Mouse (Mus musculus): ENCODE results near the gene Slc22a15.
A peak's percentile ranks its signal among the peaks of the same experiment; 100 is the strongest.

Slc22a15 gene

GRCm38 (mm10) chr3:101915048-101915801, 9.0 kb downstream of the Slc22a15 start:
- DNase-seq, result no peak

GRCm38 (mm10) chr3:101914266-101914665, 10.0 kb downstream of the Slc22a15 start:
- no peak for DNase-seq

GRCm38 (mm10) chr3:101912041-101912440, 12.2 kb downstream of the Slc22a15 start:
- no peak for DNase-seq

- no peak for DNase-seq
Measured at GRCm38 (mm10) chr3:101907049-101907448, 17.2 kb downstream of the Slc22a15 start.

GRCm38 (mm10) chr3:101904776-101905175, 19.5 kb downstream of the Slc22a15 start:
- no peak for DNase-seq

GRCm38 (mm10) chr3:101903091-101903490, 21.2 kb downstream of the Slc22a15 start:
- DNase-seq, result no peak

GRCm38 (mm10) chr3:101902344-101902743, 21.9 kb downstream of the Slc22a15 start:
- DNase-seq, result no peak

GRCm38 (mm10) chr3:101897377-101897974, 26.8 kb downstream of the Slc22a15 start:
- DNase-seq, result no peak

- DNase-seq, result peak; percentile 49
Measured at GRCm38 (mm10) chr3:101896893-101897292, 27.4 kb downstream of the Slc22a15 start.

- DNase-seq, result no peak
Measured at GRCm38 (mm10) chr3:101895376-101895910, 28.8 kb downstream of the Slc22a15 start.

- DNase-seq, result no peak
Measured at GRCm38 (mm10) chr3:101885591-101885990, 38.7 kb downstream of the Slc22a15 start.

GRCm38 (mm10) chr3:101885041-101885440, 39.2 kb downstream of the Slc22a15 start:
- no peak for DNase-seq

GRCm38 (mm10) chr3:101883902-101884301, 40.4 kb downstream of the Slc22a15 start:
- no peak for DNase-seq

- DNase-seq, result no peak
Measured at GRCm38 (mm10) chr3:101881721-101882120, 42.5 kb downstream of the Slc22a15 start.

- DNase-seq, result no peak
Measured at GRCm38 (mm10) chr3:101880818-101881217, 43.4 kb downstream of the Slc22a15 start.

GRCm38 (mm10) chr3:101878136-101878535, 46.1 kb downstream of the Slc22a15 start:
- DNase-seq, result no peak

- DNase-seq, result no peak
Measured at GRCm38 (mm10) chr3:101876459-101877285, 47.6 kb downstream of the Slc22a15 start.

- DNase-seq, result no peak
Measured at GRCm38 (mm10) chr3:101875258-101875920, 48.9 kb downstream of the Slc22a15 start.

GRCm38 (mm10) chr3:101873061-101873675, 51.1 kb downstream of the Slc22a15 start:
- DNase-seq, result no peak

GRCm38 (mm10) chr3:101871951-101872350, 52.3 kb downstream of the Slc22a15 start:
- DNase-seq, result no peak

- no peak for DNase-seq
Measured at GRCm38 (mm10) chr3:101867001-101867421, 57.2 kb downstream of the Slc22a15 start.

GRCm38 (mm10) chr3:101861856-101862255, 62.4 kb downstream of the Slc22a15 start:
- no peak for DNase-seq
